Mouse (Mus musculus) myocyte (in vitro differentiated cells): ENCODE data around the gene Ptpn6. TPM values are rescaled to one million over a fixed set of nuclear protein-coding genes. Genes with fewer than 3 reads are reported as not detected.
A peak's percentile ranks its signal among the peaks of the same experiment; 100 is the strongest.

Experiments used
- H3K27me3 ChIP-seq: one replicate; pipeline ENCODE4 v1.6.1; 2011; ENCODE audit not compliant: control insufficient read depth, insufficient read depth, insufficient read length
- H3K36me3 ChIP-seq: one replicate; pipeline ENCODE4 v1.6.1; 2011; ENCODE audit not compliant: control insufficient read depth, insufficient read depth
- H3K4me2 ChIP-seq: one replicate; pipeline ENCODE4 v1.6.1; 2011; ENCODE audit warnings: low read depth, control low read depth
- H3K4me3 ChIP-seq: one replicate; pipeline ENCODE4 v1.5.1; 2011; ENCODE audit warnings: mild to moderate bottlenecking, control low read depth, moderate library complexity
- H3K79me2 ChIP-seq: one replicate; pipeline ENCODE4 v1.6.1; 2011; ENCODE audit not compliant: control insufficient read depth, insufficient read depth
- H3ac ChIP-seq: one replicate; pipeline ENCODE4 v1.6.1; 2011; ENCODE audit not compliant: control insufficient read depth, insufficient read length
- CEBPB ChIP-seq: IDR thresholded peaks from 2 replicates; pipeline ENCODE4 v1.6.1; 2011; ENCODE audit warnings: mild to moderate bottlenecking, moderate library complexity; ENCODE audit not compliant: poor library complexity, insufficient read depth, severe bottlenecking
- E2F4 ChIP-seq: IDR thresholded peaks from one replicate; pipeline ENCODE4 v1.6.1; 2011; ENCODE audit warnings: mild to moderate bottlenecking, control low read depth, moderate library complexity; ENCODE audit not compliant: insufficient read depth
- MAX ChIP-seq: IDR thresholded peaks from one replicate; pipeline ENCODE4 v1.6.1; 2011; ENCODE audit warnings: low read depth, mild to moderate bottlenecking, control low read depth
- MYOD1 ChIP-seq, 3 experiments: IDR thresholded peaks; one replicate each; pipeline ENCODE4 v1.6.1; 2011; ENCODE audit warnings: control low read depth in 2 of 3, low read depth in 2 of 3, mild to moderate bottlenecking in 2 of 3, moderate library complexity in 1 of 3; ENCODE audit not compliant: insufficient read length in 2 of 3, control insufficient read depth in 1 of 3
- MYOG ChIP-seq, 3 experiments: IDR thresholded peaks; one replicate each; pipeline ENCODE4 v1.6.1; 2011; ENCODE audit warnings: control low read depth in 2 of 3, low read depth in 2 of 3, mild to moderate bottlenecking in 2 of 3; ENCODE audit not compliant: insufficient read length in 2 of 3, control insufficient read depth in 1 of 3, insufficient read depth in 1 of 3
- POLR2A ChIP-seq: IDR thresholded peaks from one replicate; pipeline ENCODE4 v1.6.1; 2011; ENCODE audit warnings: low read depth, mild to moderate bottlenecking, control low read depth, moderate library complexity; ENCODE audit not compliant: insufficient read length
- POLR2AphosphoS2 ChIP-seq: IDR thresholded peaks from one replicate; pipeline ENCODE4 v1.6.1; 2011; ENCODE audit warnings: low read depth, control low read depth; ENCODE audit not compliant: insufficient read length
- REST ChIP-seq: IDR thresholded peaks from one replicate; pipeline ENCODE4 v1.6.1; 2011; ENCODE audit warnings: mild to moderate bottlenecking, control low read depth, moderate library complexity; ENCODE audit not compliant: insufficient read depth, insufficient read length
- SRF ChIP-seq: IDR thresholded peaks from one replicate; pipeline ENCODE4 v1.6.1; 2011; ENCODE audit warnings: low read depth; ENCODE audit not compliant: control insufficient read depth, insufficient read length
- TCF12 ChIP-seq: IDR thresholded peaks from one replicate; pipeline ENCODE4 v1.6.1; 2011; ENCODE audit warnings: mild to moderate bottlenecking, control low read depth; ENCODE audit not compliant: poor library complexity, insufficient read depth, severe bottlenecking
- TCF3 ChIP-seq: IDR thresholded peaks from one replicate; pipeline ENCODE4 v1.6.1; 2011; ENCODE audit warnings: low read depth, control low read depth; ENCODE audit not compliant: insufficient read length
- USF1 ChIP-seq: IDR thresholded peaks from one replicate; pipeline ENCODE4 v1.6.1; 2011; ENCODE audit warnings: low read depth, mild to moderate bottlenecking, control low read depth, moderate library complexity
- polyA plus RNA-seq: library from polyadenylated mRNA; unstranded; fragments of >200 nt; fragmentation: generic; extraction: Trizol; gene quantifications from one replicate; pipeline ENCODE4 v1.2.1, GENCODE M21; 2012; ENCODE audit warnings: missing spikeins

The Ptpn6 gene
- polyA plus RNA-seq, 1 experiment: 3.1 TPM

- Histone ChIP-seq H3K79me2 (peaks cover 2% of the 10 kb centered on the region), H3K36me3 (peaks cover 4% of the 10 kb centered on the region), H3K27me3 (no peaks in the 10 kb centered on the region), H3K4me3 (peak overlapping the region; percentile 22), H3K4me2 (peak overlapping the region; percentile 58), H3ac (peak overlapping the region; percentile 33)
- TF ChIP-seq POLR2AphosphoS2: peak; percentile 79
- TF ChIP-seq CEBPB: no peak
These were observed 6.3 kb upstream of the Ptpn6 start for GRCm38 (mm10) chr6:124744755-124745321.

GRCm38 (mm10) chr6:124743647-124744046 lies 5.1 kb upstream of the Ptpn6 start:
- no peak overlapping the region for H3K4me3 ChIP-seq
- no peak for TF ChIP-seq TCF3
- no peak for TF ChIP-seq POLR2A
- TF ChIP-seq TCF12: no peak
- no peak for TF ChIP-seq CEBPB
- TF ChIP-seq E2F4: no peak
- peak; percentile 29 for TF ChIP-seq POLR2AphosphoS2
- TF ChIP-seq SRF: no peak
- H3K79me2 ChIP-seq: no peaks in the 10 kb centered on the region
- peaks cover 4% of the 10 kb centered on the region for H3K36me3 ChIP-seq
- H3K4me2 ChIP-seq: no peak overlapping the region
- H3K27me3 ChIP-seq: no peaks in the 10 kb centered on the region
- H3ac ChIP-seq: no peak overlapping the region

- peak; percentile 34 for TF ChIP-seq POLR2AphosphoS2
- TF ChIP-seq SRF: no peak
- TF ChIP-seq USF1: no peak
- H3K36me3 ChIP-seq: no peaks in the 10 kb centered on the region
- H3K4me2 ChIP-seq: no peak overlapping the region
These were observed 4.5 kb upstream of the Ptpn6 start for GRCm38 (mm10) chr6:124742839-124743514.

GRCm38 (mm10) chr6:124741842-124742241 lies 3.3 kb upstream of the Ptpn6 start:
- Histone ChIP-seq H3K4me3 (peak overlapping the region; percentile 67), H3K4me2 (peak overlapping the region; percentile 89), H3K79me2 (no peaks in the 10 kb centered on the region), H3K36me3 (no peaks in the 10 kb centered on the region), H3ac (no peak overlapping the region), H3K27me3 (no peaks in the 10 kb centered on the region)
- TF ChIP-seq SRF: no peak
- TF ChIP-seq MAX: no peak
- no peak for TF ChIP-seq CEBPB

More at GRCm38 (mm10) chr6:124742839-124743514, 4.5 kb upstream of the Ptpn6 start:
- H3K79me2 ChIP-seq: no peaks in the 10 kb centered on the region
- H3ac ChIP-seq: no peak overlapping the region
- no peak overlapping the region for H3K4me3 ChIP-seq
- no peaks in the 10 kb centered on the region for H3K27me3 ChIP-seq

- TF ChIP-seq TCF12 (no peak), POLR2A (peak; percentile 92), REST (no peak), CEBPB (peak; percentile 53; the same call in 1 of the 2 replicates), POLR2AphosphoS2 (peak; percentile 87)
- no peaks in the 10 kb centered on the region for H3K79me2 ChIP-seq
- H3K36me3 ChIP-seq: no peaks in the 10 kb centered on the region
- peak within 1 kb of the TSS; percentile 47 for H3ac ChIP-seq
- no peaks in the 10 kb centered on the region for H3K27me3 ChIP-seq
- peak within 1 kb of the TSS; percentile 89 for H3K4me2 ChIP-seq
- peak within 1 kb of the TSS; percentile 67 for H3K4me3 ChIP-seq
These were observed 2.6 kb upstream of the Ptpn6 start, which contains the start of gene Grcc10 for GRCm38 (mm10) chr6:124740888-124741761. Gene Grcc10 (minus strand): TSS chr6:124741374.

GRCm38 (mm10) chr6:124740211-124740887 lies 1.8 kb upstream of the Ptpn6 start:
- H3K79me2 ChIP-seq: no peaks in the 10 kb centered on the region
- TF ChIP-seq MAX: no peak
- TF ChIP-seq TCF3: no peak
- no peak for TF ChIP-seq MYOD1 (IDR thresholded peaks at IDR 0.05; ENCODE audit: control insufficient read depth in 1 of 3, insufficient read length in 2 of 3, low read depth in 2 of 3)
- TF ChIP-seq REST: no peak
- TF ChIP-seq POLR2AphosphoS2: no peak
- no peak for TF ChIP-seq POLR2A
- no peak for TF ChIP-seq USF1
- TF ChIP-seq CEBPB: no peak
- no peak for TF ChIP-seq TCF12
- TF ChIP-seq SRF: no peak
- TF ChIP-seq E2F4: no peak
- TF ChIP-seq MYOG (IDR thresholded peaks at IDR 0.05; ENCODE audit: control insufficient read depth in 1 of 3, insufficient read depth in 1 of 3, insufficient read length in 2 of 3, low read depth in 2 of 3): no peak
- H3K36me3 ChIP-seq: no peaks in the 10 kb centered on the region
- peak overlapping the region; percentile 47 for H3ac ChIP-seq
- peak overlapping the region; percentile 67 for H3K4me3 ChIP-seq
- peak overlapping the region; percentile 89 for H3K4me2 ChIP-seq
- H3K27me3 ChIP-seq: no peaks in the 10 kb centered on the region
